Mouse (Mus musculus): ENCODE measurements around the gene Commd7. TPM values are rescaled to one million over a fixed set of nuclear protein-coding genes. Genes with fewer than 3 reads are reported as not detected.

Gene Commd7
- total RNA-seq, 2 experiments from 2014 or later, result 32.9 to 36.5 TPM

- intact Hi-C loops (cut with DNase I), result no loop called here
- DNase-seq (ENCODE audit: extremely low spot score in 1 of 2, low spot score in 2 of 2), result no peak
Measured at GRCm38 (mm10) chr2:153633259-153633658, 678 bp upstream of the Commd7 start.

- DNase-seq (ENCODE audit: extremely low spot score in 1 of 2, low spot score in 2 of 2), result no peak
- intact Hi-C loops (cut with DNase I), result no loop called here
Measured at GRCm38 (mm10) chr2:153632871-153633226, 268 bp upstream of the Commd7 start.

- no peak for DNase-seq (ENCODE audit: extremely low spot score in 1 of 2, low spot score in 2 of 2)
- intact Hi-C loops (cut with DNase I), result no loop called here
Measured at GRCm38 (mm10) chr2:153630950-153631349, 1.6 kb downstream of the Commd7 start.

- no peak for DNase-seq (ENCODE audit: extremely low spot score in 1 of 2, low spot score in 2 of 2)
Measured at GRCm38 (mm10) chr2:153622449-153622848, 10.1 kb downstream of the Commd7 start.

GRCm38 (mm10) chr2:153618889-153619288 is 13.7 kb downstream of the Commd7 start:
- intact Hi-C loops (cut with DNase I), result no loop called here
- DNase-seq (ENCODE audit: extremely low spot score in 1 of 2, low spot score in 2 of 2), result no peak

More at GRCm38 (mm10) chr2:153622449-153622848, 10.1 kb downstream of the Commd7 start:
- intact Hi-C loops (cut with DNase I), result no loop called here

- DNase-seq (ENCODE audit: extremely low spot score in 1 of 2, low spot score in 2 of 2), result no peak
- intact Hi-C loops (cut with DNase I), result no loop called here
Measured at GRCm38 (mm10) chr2:153618439-153618838, 14.1 kb downstream of the Commd7 start.

- intact Hi-C loops (cut with DNase I), result no loop called here
- DNase-seq (ENCODE audit: extremely low spot score in 1 of 2, low spot score in 2 of 2), result no peak
Measured at GRCm38 (mm10) chr2:153616893-153617292, 15.7 kb downstream of the Commd7 start.

- intact Hi-C loops (cut with DNase I), result no loop called here
- no peak for DNase-seq (ENCODE audit: extremely low spot score in 1 of 2, low spot score in 2 of 2)
Measured at GRCm38 (mm10) chr2:153612594-153613281, 19.8 kb downstream of the Commd7 start.

- intact Hi-C loops (cut with DNase I), result no loop called here
- no peak for DNase-seq (ENCODE audit: extremely low spot score in 1 of 2, low spot score in 2 of 2)
Measured at GRCm38 (mm10) chr2:153611743-153612142, 20.8 kb downstream of the Commd7 start.

GRCm38 (mm10) chr2:153611241-153611630 is 21.3 kb downstream of the Commd7 start:
- intact Hi-C loops (cut with DNase I), result no loop called here
- DNase-seq (ENCODE audit: extremely low spot score in 1 of 2, low spot score in 2 of 2), result no peak

GRCm38 (mm10) chr2:153610426-153611240 is 21.9 kb downstream of the Commd7 start:
- intact Hi-C loops (cut with DNase I), result no loop called here
- no peak for DNase-seq (ENCODE audit: extremely low spot score in 1 of 2, low spot score in 2 of 2)

GRCm38 (mm10) chr2:153609548-153609947 is 23.0 kb downstream of the Commd7 start:
- peak; percentile 86 to 89 for DNase-seq (ENCODE audit: extremely low spot score in 1 of 2, low spot score in 2 of 2)
- intact Hi-C loops (cut with DNase I), result no loop called here

- DNase-seq (ENCODE audit: extremely low spot score in 1 of 2, low spot score in 2 of 2), result no peak
- intact Hi-C loops (cut with DNase I), result no loop called here
Measured at GRCm38 (mm10) chr2:153609058-153609457, 23.5 kb downstream of the Commd7 start.

- DNase-seq (ENCODE audit: extremely low spot score in 1 of 2, low spot score in 2 of 2), result no peak
- intact Hi-C loops (cut with DNase I), result no loop called here
Measured at GRCm38 (mm10) chr2:153607870-153608515, 24.6 kb downstream of the Commd7 start.

GRCm38 (mm10) chr2:153606421-153606820 is 26.2 kb downstream of the Commd7 start:
- intact Hi-C loops (cut with DNase I), result no loop called here
- no peak for DNase-seq (ENCODE audit: extremely low spot score in 1 of 2, low spot score in 2 of 2)

GRCm38 (mm10) chr2:153603724-153604123 is 28.9 kb downstream of the Commd7 start:
- DNase-seq (ENCODE audit: extremely low spot score in 1 of 2, low spot score in 2 of 2), result no peak
- intact Hi-C loops (cut with DNase I), result no loop called here

GRCm38 (mm10) chr2:153600667-153601648 is 31.6 kb downstream of the Commd7 start:
- intact Hi-C loops (cut with DNase I), result no loop called here
- no peak for DNase-seq (ENCODE audit: extremely low spot score in 1 of 2, low spot score in 2 of 2)

- DNase-seq (ENCODE audit: extremely low spot score in 1 of 2, low spot score in 2 of 2), result peak in 1 of 2 experiments; percentile 66
- intact Hi-C loops (cut with DNase I), result no loop called here
Measured at GRCm38 (mm10) chr2:153600021-153600666, 32.4 kb downstream of the Commd7 start.
